Mouse (Mus musculus) brain, embryonic 14.5 days (tissue): ENCODE data around the gene Zfp978. TPM values are rescaled to one million over a fixed set of nuclear protein-coding genes. Genes with fewer than 3 reads are reported as not detected.
A peak's percentile ranks its signal among the peaks of the same experiment; 100 is the strongest.
"Not testable (repeated sequence)": the region's sequence is repeated elsewhere in the genome, so short reads cannot be mapped to it uniquely, and the experiment has no call there.

Experiments used
- DNase-seq: peaks from one replicate; pipeline ENCODE4 v3.0.0-alpha.2; 2011; ENCODE audit warnings: low read depth
- CTCF ChIP-seq: fragments of 200-500 bp; IDR thresholded peaks from 2 replicates; pipeline ENCODE4 v1.5.1; 2012; ENCODE audit warnings: inconsistent platforms, mild to moderate bottlenecking, moderate library complexity, borderline replicate concordance; ENCODE audit not compliant: insufficient read depth, insufficient read length; ENCODE audit errors: extremely low read depth
- POLR2A ChIP-seq: fragments of 200-500 bp; IDR thresholded peaks from 2 replicates; pipeline ENCODE4 v1.6.1; 2012; ENCODE audit warnings: mild to moderate bottlenecking, inconsistent platforms, borderline replicate concordance; ENCODE audit not compliant: poor library complexity, insufficient read depth, insufficient read length, severe bottlenecking; ENCODE audit errors: extremely low read depth
- polyA plus RNA-seq: library from polyadenylated mRNA; depleted of rRNA; stranded (reverse); fragments of >200 nt; gene quantifications from 2 replicates; pipeline ENCODE4 v1.2.3, GENCODE M21; 2012

The Zfp978 gene
- polyA plus RNA-seq, 1 experiment, result not detected

DNA sequence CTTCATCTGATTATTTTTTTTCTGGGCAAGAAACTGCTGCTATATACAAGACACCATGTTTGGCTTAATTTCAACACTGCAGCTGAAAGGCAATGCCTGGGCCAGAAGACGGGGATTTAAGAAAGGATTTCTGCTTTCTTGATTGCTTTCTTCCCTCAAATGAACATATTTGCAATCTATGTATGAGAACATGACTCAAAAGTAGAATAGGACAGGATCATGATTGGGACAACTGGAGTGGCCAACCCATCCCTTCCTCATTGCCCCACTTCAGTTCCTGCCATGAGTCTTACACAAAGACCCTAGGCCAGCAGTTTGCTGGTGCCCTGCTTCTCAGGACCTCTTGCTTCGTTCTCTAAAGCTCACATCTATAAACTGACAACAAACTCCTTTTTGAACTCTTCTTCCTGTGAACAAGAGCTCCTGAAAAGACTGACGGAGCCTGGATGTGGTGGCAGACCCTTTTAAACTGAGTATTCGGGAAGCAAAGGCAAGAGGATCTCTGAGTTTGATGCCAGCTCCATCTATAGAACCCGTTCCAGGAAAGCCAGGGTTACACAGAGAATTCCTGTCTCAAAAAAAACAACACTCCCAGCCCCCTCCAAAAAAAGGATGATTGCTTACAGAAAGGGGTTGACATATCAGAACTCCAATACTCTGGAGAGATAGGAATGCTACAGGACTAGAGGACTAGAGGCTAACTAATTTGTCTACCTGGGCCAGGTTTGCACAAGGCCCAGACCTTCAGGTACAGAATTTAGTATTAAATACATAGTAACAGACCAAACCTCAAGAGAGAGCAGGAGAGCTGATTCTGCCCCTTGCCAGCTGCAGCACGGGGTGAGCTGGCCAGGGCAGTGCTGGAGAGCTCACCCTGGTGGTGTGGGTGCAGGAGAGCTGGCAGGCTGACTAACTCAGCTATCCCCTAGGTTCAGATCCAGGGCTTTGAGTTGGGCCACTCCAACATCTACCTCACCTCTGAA, 43.1 kb downstream of the Zfp978 start:
- DNase-seq, result not testable (repeated sequence)

DNA sequence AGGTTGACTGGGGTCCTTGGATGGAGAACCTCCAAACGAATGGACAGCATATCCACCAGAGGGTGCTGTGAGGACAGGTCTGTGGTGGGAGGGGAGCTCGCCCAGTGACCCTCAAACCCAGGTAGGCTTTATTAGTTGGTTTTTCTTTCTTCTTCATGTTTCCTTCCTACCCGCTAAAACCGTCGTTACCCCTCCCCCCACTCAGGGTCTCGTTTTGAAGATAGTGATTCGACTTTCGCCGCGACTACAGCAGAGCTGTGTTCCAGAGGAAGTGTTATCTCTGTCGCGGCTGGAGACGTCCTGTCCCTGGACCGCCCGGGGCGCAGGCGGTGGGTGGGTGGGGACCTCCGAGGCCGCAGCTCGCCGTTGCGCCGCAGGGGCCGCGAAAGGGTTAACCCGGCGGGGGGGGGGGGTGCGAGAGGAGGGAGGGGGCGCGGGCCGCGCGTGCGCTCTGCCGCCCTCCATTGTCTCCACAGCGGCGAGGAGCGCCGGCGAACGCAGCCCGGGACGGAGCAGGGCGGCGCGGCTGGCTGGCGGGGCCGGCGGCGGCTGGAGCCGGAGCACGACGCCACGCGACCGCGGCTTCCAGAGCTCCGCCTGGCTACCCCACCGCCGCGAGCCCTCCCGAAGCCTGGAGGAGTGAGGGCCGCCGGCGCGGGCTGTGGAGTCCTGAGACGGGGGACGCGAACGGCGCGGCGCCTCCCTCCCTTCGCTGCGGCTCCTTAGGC, 45.8 kb downstream of the Zfp978 start:
- peak; percentile 63 for DNase-seq
- TF ChIP-seq CTCF (0 out of 2 replicates have a peak, but pooled peaks have one; percentile 1), POLR2A (peak; percentile 52; the same call in 1 of the 2 replicates)

DNA sequence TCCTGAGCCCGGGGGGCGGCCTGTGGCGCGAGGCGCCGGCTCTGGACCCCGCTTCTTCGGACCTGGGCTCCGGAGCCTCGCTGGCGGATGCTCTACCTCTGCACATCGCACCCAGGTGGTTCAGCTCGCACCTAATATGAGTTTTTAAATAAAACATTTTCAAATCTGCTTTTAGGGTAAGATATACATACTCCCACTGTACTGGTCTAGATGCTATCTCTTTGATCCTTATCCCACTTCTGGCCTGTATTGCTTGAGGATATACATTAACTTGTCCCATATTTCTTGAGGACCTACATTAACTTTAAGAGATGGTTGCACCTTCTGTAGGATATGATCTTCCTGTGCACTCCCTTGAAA, 46.3 kb downstream of the Zfp978 start:
- no peak for TF ChIP-seq CTCF
- TF ChIP-seq POLR2A, result no peak
- no peak for DNase-seq

DNA sequence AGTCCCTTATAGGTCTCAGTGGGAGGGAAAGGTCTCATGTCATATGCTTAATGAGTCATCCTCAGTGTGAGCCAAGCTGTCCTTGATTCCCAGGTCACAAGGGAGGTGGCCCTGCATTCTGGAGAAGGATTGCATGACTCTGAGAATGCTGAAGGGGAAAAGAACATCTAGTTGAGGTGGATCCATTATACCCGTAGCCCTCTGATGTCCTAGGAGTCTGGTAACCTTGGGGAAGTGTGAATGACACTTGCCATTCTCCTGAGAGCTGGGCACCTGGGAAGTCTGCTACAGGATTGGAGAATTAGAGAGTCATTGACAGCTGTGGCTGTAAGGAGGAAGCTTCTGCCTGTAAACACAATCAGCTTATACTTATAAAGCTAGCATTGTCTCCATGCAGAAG, 55.3 kb downstream of the Zfp978 start:
- DNase-seq, result not testable (repeated sequence)

DNA sequence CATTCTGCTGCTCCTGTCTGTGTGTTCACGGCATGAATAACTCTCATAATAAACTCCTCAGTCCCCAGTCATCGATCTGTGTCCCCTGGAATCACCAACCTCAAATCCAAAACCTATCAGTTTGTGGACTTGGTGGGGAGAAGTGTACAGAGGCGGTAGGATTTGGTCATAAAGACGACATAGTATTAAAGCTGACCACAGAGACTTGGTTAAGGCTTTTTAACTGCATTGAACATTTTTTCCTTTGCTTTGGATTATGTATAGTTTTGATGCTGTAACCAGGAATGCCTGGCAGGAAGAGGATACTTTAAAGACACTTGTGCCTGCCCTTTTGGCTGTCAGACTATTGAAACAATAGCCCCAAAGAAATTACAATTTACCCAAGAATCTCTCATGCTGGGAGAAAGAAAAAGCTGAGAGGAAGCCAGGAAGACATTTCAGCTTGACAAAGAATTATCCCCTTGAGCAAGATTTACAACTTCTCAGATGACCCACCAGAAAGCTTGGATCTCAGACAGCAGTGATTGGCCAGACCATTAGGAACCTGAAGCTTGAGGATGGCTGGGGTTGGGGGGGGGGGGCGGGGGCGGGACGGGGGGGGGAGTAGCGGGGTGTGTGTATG, 56.2 kb downstream of the Zfp978 start:
- TF ChIP-seq CTCF, result no peak
- TF ChIP-seq POLR2A, result no peak
- DNase-seq, result no peak

DNA sequence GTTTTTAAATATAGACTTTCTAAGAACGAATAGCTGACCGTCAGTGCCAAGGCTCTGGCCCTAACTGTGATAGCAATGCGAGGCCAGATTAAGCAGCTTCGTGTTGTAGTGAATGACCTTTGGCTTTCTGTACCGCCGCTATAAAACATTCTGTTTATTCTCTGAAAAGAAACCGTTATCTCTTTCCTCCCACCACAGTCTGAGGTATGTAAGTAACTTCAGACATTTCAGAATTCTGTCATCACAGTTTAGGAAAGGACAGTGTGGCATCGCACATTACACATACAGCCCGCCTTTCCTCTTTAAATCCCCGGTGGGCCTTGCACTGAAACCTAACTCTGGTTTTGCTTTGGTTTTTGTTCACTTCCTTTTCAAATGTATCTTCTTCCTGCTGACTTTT, 56.8 kb downstream of the Zfp978 start:
- DNase-seq, result no peak
- TF ChIP-seq CTCF (no peak), POLR2A (no peak)

DNA sequence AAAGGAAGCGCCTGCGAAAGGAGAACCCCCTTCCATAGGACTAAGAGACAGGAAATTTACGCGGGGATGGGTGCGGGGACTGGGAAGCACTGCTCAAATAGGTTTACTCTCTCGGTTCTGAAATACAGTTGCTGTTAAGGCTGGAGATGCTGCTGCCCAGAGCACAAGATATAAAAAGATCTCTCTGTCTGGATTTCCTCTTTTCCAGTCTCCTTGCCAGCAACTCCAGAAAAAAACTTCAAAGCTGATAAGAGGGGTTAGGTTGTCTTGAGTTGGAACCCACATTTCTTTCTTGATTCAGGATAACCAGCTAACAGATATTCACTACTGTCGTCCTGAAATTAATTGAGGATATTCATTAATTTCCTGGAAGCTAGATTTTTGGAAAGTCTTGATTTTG, 57.2 kb downstream of the Zfp978 start:
- DNase-seq, result not testable (repeated sequence)

DNA sequence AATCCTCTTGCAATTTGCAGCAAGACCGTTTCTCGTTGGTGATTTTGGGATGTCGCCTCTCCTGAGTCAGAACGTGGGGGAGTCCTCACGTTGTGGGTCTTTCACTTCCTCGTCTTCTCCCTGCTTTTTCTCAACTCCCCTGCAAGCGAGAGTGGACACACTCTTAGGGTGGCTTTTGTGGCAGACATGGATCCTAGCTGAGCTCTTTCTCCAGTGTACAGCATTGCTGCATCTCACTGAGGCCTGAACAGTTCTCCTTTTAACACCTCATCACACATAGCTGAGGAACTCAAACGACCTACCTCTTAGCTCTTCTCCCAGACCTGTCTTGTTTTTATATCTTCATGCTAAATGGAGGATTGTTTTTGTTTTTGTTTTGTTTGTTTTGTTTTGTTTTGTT, 58.1 kb downstream of the Zfp978 start:
- not testable (repeated sequence) for DNase-seq

DNA sequence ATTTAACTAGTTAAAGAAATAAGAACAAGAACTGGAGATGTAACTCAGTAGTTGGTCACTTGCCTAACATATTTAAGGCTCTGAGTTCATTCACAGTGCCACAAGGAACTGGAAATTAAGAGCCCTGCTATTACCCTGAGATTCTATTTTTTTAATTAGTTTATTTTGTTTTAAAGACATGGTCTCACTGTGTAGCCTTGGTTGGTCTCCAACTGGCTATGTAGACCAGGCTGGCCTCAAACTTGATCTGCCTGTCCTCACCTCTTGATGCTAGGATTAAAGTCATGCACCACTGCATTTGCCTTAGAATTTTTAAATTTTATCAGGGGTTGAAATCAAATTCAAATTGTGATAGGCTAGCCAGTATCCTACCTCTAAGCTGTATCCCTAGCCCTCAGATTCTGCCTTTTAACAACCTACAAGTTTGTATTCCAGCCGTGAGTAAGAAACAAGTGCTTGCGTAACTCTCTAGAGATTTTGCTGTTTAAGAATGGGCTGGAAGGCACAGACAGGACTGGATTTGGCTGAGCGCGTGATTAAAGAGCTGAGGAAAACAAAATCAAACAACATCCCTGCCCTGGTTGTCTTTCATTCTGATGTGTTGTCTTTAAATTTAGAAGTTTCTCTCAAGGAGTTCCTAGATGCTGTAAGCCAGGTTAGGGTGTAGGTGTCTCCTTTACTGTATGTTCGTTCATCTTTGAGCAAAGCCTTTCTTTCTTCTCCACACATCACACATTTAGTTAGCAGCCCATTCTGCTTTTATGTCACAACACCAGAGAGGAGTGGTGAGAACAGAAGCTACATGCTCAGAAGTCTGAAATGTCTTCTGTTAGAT, 58.9 kb downstream of the Zfp978 start:
- DNase-seq, result not testable (repeated sequence)

DNA sequence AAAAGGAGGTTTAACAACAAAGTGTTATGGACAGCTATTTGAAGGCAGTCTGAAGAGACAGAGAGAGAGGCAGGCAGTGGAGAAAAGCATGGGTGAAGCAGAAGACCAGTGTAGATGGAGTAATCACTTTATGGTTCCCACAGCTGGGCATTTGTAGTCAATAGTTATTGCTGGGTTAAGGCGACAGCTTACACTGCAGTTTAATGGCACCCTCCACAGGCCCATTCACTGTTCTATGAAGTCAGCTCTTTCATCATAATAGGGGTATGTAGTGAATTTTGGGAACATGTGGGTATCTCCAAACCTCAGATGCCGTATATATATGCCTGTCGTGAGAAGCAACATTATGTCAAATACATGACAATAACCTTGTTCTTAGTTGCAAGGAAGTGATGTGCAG, 59.7 kb downstream of the Zfp978 start:
- TF ChIP-seq CTCF, result no peak
- no peak for TF ChIP-seq POLR2A
- DNase-seq, result no peak

DNA sequence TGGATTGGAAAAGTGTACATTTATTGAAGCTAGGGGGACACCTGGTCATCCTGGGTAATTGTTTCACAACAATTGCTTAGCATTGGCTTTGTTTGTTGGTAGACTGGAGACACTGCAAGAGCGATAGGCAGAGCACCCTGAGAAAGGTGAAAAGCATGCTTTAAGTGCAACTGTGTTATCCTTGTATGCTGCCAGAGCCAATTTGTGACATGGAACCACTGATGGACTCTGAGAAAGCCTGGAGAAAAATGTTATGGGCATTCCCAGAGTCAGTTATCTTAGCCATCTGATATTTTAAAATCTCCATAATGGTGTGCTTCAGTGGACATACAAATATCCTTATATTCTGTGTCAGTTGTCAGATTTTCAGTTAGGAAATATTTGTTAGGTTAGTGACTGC, 60.2 kb downstream of the Zfp978 start:
- not testable (repeated sequence) for DNase-seq

DNA sequence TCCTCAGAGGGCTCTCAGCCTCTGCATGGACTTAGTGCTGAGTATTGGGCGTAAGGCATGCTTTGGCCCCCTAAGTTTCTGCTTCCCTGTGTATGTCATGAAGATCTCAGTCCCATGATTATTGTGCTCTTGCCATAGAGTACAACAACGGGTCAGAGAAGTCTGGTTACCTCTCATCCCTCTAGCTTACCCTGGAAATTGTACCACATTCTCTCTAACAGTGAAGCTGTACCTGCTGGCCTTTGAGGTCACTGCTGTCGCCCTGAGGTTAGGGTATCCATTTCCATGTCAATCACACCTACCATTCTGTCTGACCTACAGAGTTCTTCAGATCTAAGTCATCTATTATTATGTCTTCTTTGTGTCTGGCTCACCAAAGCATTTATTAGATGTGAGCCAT, 62.0 kb downstream of the Zfp978 start:
- DNase-seq, result no peak

More for the DNA sequence above, 62.0 kb downstream of the Zfp978 start:
- no peak for TF ChIP-seq POLR2A
- no peak for TF ChIP-seq CTCF
